Mouse (Mus musculus): Measurements from ENCODE around the gene Tmem131.

Gene Tmem131

DNA sequence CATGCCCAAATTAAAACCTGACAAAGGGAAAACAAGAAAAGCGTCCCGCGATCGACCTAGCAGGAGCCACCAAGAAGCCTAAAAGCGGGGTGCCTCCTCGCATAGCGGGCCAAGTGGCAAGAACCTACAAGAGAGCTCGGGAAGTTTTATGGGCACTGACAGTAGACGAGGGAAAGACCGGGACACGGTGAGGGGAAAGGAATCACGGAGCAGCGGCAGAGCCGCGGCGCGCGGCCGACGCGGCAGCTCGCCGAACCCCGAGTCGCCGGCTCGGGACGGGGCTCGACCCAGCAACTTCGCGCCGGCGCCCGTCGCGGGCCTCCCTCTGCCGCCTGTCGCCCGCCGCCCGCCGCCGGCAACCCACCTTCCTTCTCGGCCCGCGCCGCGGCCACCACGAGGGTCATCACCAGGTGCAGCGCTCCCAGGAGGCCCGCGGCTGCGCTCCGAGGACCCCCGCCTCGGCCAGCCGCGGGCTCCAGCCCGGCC is 4.6 kb downstream of the Tmem131 start:
- CTCF ChIA-PET: interaction anchor here (0.5 to 0.8 kb wide), 4 partner anchors 10 to 39 kb away, joined by 3 to 4 read pairs (median 4); no protein-coding TSS in a partner anchor

DNA sequence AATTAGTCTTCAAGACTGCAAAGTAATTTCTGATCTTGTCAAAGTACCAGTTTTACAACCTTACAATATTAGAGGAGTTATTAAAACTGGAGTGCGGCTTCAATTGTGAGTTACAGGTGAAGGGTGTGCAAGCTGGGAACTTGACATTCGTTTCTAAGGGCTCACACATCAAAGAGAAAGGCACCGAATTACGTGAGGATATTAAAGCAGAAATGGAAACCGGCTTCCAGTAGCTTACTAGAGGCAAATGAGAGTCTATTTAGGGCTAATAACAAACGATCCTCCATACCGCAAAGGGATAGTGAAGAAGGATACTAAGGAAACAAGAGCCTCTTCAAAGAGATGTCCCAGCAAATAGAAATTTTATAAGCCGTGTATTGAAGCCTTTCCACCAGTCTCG is 5.1 kb downstream of the Tmem131 start:
- CTCF ChIA-PET: interaction anchor here (0.7 kb wide), 1 partner anchor 11 kb away, joined by 4 read pairs; no protein-coding TSS in a partner anchor

DNA sequence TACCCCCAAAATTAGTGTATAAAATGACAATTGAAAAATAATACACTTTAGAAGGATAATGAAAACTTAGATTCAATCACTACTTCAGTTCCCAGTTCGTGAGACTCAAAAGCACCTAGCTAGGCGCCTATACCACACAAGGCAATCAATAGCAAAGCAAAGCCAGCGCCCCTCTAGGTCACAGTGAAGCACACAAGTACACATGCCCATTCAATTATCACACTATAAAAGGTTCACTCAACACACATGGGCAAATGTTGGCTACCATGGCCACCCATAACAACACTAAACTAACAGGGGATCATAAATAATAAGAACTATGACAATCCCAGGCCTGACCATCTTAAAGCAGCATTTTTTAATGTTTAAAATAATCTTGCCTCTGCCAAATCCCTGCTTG is 5.8 kb downstream of the Tmem131 start:
- CTCF ChIA-PET: no interaction called here

- CTCF ChIA-PET: no interaction called here
Measured at GRCm38 (mm10) chr1:36937015-36937414, 6.5 kb downstream of the Tmem131 start.

DNA sequence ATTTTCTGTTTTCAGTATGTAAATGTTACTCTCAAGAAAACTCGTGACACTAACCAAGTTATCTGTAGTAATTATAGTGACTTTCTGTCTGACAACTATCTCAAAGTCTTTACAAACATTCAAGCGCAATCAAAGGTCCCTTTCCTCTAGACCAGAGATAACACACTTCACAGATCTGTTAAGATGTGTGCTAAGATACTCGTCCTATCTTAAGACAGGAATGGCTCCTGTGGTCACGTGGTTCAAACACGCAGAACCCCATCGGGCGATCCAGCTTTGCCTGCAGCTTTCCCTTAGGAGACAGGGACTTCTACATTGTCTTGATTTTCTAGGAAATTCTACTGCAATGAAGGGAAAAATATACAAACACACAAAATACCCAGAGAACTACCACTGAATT is 6.9 kb downstream of the Tmem131 start:
- CTCF ChIA-PET: no interaction called here

DNA sequence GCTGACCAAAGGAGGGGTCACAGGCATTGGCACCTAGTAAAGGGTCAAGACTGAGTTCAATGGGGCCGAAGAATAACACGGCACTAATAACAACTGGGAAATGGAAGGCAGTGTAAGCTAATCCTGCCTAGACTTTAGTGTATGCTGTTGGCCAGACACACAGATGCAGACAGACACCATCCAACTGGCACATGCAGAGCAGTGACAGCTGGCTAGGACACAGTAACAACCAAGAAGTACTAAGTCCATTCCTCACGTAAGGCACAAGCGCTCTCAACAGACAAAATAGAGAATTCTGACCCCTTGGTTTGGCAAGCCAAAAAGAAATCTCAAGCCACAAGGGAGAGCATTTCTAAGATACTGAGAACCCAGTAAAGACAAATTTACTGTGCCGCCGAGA is 8.7 kb downstream of the Tmem131 start:
- CTCF ChIA-PET: interaction anchor here (0.7 to 1.1 kb wide), 2 partner anchors 14 to 62 kb away, joined by 3 read pairs; no protein-coding TSS in a partner anchor

GRCm38 (mm10) chr1:36933965-36934585 is 9.4 kb downstream of the Tmem131 start:
- CTCF ChIA-PET: no interaction called here

DNA sequence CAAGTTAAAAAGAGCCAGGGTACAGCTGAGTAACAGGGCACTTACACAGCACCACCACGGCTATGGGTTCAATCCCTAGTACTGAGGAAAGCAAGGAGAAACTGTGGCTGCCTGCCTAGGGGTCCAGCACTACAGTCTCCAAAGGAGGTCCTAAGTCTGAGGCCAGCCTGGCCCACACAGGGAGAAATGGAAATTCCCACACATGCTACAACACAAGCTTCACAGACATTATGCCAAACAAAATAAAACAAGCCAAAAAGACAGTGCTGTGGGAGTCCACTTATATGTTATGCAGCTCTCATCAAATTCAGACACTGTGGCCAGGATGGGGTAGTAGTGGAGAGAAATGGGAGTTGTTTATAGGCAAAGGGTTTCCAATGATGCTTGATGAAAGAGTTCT is 11.2 kb downstream of the Tmem131 start:
- CTCF ChIA-PET: no interaction called here

DNA sequence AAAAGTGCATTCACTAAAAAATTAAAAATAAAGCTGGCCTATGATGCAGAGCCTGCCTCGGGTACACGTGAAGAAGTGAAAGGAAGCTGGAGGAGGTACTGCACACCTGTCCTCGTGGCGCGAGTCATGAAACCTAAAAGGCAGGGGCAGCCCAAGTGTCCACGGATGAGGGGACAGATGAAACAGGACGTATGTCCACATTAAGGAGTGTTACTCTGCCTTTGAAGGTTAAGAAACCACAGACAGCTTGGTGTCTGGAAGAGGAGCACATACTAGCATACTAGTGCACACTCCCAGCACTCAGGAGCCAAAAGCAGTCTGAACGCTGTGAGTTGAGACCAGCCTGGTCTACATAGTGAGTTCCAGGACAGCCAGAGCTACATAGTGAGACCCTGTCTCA is 12.6 kb downstream of the Tmem131 start:
- CTCF ChIA-PET: interaction anchor here (0.6 kb wide), 1 partner anchor 9 kb away, joined by 3 read pairs; no protein-coding TSS in a partner anchor

DNA sequence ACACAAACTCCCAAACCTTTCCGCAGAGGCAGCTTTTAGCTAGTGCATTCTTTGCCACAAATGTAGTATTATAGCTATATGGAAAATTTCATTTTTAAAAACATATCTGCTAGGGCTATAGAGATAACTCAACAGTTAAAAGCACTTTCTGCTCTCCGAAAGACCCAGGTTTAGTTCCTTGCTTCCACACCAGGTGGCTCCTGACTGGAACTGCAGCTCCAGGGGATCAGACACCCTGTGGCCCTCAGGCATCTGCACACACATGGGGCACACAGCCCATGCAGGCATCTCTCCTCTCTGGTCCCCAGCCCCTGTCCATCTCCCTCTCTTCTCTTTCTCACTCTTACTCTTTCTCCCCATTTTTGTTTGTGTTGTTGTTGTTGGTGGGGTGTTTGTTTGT is 13.5 kb downstream of the Tmem131 start:
- CTCF ChIA-PET: no interaction called here

DNA sequence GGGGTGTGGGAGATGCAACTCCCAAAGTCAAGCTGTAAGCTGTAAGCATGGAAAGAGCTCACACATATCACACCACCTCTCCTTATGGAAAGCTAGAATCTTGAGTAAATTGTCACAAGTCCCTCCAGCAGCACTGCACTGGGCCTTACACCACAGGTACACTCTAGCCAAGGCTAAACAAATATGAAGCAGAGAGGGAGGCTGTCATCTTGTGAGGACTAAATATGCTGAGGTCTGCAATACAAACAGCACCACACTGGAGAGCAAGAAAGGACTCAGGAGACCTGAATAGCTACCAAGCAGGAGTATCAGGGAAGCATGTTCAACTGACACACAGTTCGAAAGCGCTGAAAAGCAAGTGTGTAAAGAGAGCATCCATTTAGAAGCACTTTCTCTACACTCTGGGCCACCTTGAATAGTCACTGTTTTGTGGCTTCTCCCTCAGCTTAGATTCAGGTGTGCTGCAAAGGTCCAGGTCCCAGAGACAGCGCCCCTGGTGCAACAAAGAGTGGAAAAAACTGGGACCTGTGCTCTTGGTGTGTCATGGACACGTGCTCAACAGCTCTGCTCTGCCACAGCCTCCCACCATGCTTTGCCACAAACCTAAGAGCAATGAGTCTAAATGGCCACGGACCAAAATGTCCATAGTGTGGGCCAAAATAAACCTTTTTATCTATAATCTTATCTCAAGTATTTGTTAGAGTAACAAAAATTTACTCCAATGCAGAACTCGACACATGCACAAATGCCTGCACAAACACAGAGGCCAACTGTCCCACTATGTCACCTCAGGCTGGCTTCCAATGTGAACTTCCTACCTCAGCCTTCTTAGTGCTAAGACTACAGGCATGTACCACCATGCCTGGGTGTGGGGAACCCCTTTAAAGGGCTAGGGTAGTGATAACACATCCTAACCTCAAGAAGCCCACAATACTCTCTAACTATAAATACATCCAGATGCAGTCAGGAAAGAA is 14.8 kb downstream of the Tmem131 start:
- CTCF ChIA-PET: no interaction called here

DNA sequence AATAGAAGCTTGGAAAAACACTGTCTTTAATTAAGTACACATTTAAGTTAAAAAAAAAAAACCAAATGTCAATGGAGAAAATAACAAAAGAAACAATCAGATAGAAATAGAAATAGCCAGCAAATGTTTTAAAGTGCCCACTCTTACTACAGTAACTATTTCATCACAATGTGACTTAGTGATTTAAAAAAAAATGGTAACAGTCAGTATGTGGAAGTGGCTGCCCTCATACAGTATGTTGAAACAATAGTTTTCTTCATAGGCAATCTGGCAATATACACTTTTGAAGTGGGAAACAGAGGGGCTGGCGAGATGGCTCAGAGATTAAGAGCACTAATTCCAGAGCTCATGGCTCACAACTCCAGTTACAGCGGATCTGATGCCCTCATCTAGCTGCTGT is 15.9 kb downstream of the Tmem131 start:
- CTCF ChIA-PET: interaction anchor here (0.7 kb wide), 1 partner anchor 15 kb away, joined by 5 read pairs; no protein-coding TSS in a partner anchor

DNA sequence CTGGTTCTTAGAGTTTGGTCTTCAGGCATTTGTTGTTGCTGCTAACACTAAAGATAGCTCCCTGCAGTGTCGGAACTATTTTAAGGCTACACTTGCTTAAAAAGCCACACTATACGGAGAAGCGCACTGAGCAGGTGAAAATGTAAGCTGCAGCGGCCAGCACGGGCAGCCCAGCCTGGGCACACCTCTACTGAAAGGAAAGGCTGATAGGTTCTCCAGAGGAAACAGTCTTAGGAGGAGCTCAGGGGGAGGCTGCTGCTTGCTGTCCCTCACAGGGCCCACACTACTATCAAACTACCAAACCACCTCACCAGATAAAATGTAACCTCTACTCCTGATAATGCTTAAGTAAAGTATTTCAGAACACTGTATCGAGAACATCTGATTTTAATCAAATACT is 16.7 kb downstream of the Tmem131 start:
- CTCF ChIA-PET: interaction anchor here (0.5 to 0.6 kb wide), 3 partner anchors 16 to 187 kb away, joined by 3 to 4 read pairs (median 3); no protein-coding TSS in a partner anchor

- CTCF ChIA-PET: interaction anchor here (0.6 kb wide), 2 partner anchors 81 to 186 kb away, joined by 3 read pairs; no protein-coding TSS in a partner anchor
Measured at GRCm38 (mm10) chr1:36926246-36926645, 17.2 kb downstream of the Tmem131 start.

DNA sequence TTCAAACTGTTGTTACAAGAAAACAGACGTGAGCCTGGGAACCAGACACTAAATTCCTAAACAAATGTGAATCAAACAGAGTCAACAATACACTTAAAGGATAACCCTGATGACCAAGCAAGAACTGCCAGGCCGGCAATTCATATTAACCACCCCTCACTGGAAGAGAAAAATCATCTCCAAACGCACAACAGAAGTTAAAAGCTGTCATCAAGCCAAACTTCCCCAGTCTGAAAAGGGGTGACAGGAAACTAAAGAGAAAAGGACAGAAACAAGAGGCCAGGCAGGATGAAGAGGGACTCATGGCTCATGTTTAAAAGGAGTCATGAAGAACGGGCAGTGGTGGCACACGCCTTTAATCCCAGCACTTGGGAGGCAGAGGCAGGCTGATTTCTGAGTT is 17.7 kb downstream of the Tmem131 start:
- CTCF ChIA-PET: no interaction called here

- CTCF ChIA-PET: interaction anchor here (1.5 kb wide), 1 partner anchor 14 kb away, joined by 4 read pairs; no protein-coding TSS in a partner anchor
Measured at GRCm38 (mm10) chr1:36924853-36925252, 18.6 kb downstream of the Tmem131 start.

DNA sequence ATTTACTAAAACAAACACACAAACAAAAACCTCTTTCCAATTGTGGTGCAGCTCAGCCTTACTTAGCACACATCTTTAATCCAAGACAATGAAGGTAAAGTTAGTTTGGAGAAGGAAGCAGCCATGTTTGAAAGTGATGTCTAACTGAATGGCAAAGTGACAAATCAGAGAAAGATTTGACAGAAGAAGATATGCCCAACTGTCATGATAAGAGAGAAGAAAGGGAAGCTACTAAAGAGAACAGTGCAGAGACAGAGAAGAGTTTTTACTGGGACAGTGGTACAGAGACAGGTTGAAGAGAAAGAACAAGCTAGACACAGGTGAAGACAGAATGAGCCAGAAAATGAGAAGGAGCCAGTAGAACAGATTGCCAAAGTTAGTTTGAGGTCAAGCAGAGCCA is 19.6 kb downstream of the Tmem131 start:
- CTCF ChIA-PET: interaction anchor here (1.5 kb wide), 1 partner anchor 15 kb away, joined by 4 read pairs; no protein-coding TSS in a partner anchor

GRCm38 (mm10) chr1:36922623-36923421 is 20.6 kb downstream of the Tmem131 start:
- CTCF ChIA-PET: interaction anchor here (0.6 kb wide), 1 partner anchor 8 kb away, joined by 3 read pairs; no protein-coding TSS in a partner anchor

GRCm38 (mm10) chr1:36921614-36922393 is 21.7 kb downstream of the Tmem131 start:
- CTCF ChIA-PET: interaction anchor here (0.6 to 1.2 kb wide), 2 partner anchors 9 to 13 kb away, joined by 3 read pairs; no protein-coding TSS in a partner anchor

- CTCF ChIA-PET: interaction anchor here (1.2 kb wide), 1 partner anchor 14 kb away, joined by 3 read pairs; no protein-coding TSS in a partner anchor
Measured at GRCm38 (mm10) chr1:36920726-36921125, 22.7 kb downstream of the Tmem131 start.

Data from spleen, embryonic (tissue).